Mouse (Mus musculus) adrenal gland, adult 18-20 months (tissue): ENCODE measurements at regions not wholly inside any gene's neighbourhood (a gene's known extent, or its start where the extent isn't known, plus 50 kb on each side); places are given as distances from the start of the nearest gene placed in this dataset.
A peak's percentile ranks its signal among the peaks of the same experiment; 100 is the strongest.

ENCODE experiments used
- DNase-seq, 2 experiments: peaks; one replicate each; pipeline ENCODE4 v3.0.0; 2021 to 2022; ENCODE audit warnings: low spot score in 2 of 2

GRCm38 (mm10) chr2:30718329-30718675, 85.2 kb downstream of the 1700001O22Rik start:
- peak; percentile 86 for DNase-seq

- DNase-seq, result peak in 1 of 2 experiments; percentile 40
Observed at GRCm38 (mm10) chr2:30717566-30718328, 85.7 kb downstream of the 1700001O22Rik start.

GRCm38 (mm10) chr2:30716580-30717565, 86.6 kb downstream of the 1700001O22Rik start:
- DNase-seq, result peak; percentile 60 to 67

GRCm38 (mm10) chr2:30715720-30716310, 87.6 kb downstream of the 1700001O22Rik start:
- no peak for DNase-seq

GRCm38 (mm10) chr2:30713535-30713934, 89.9 kb downstream of the 1700001O22Rik start:
- peak in 1 of 2 experiments; percentile 35 for DNase-seq

- DNase-seq, result peak in 1 of 2 experiments; percentile 41
Observed at GRCm38 (mm10) chr2:30712841-30713401, 90.5 kb downstream of the 1700001O22Rik start.

GRCm38 (mm10) chr2:30711853-30712498, 91.5 kb downstream of the 1700001O22Rik start:
- DNase-seq, result peak; percentile 94 to 96

GRCm38 (mm10) chr2:30711476-30711852, 92.0 kb downstream of the 1700001O22Rik start:
- DNase-seq, result no peak

- no peak for DNase-seq
Observed at GRCm38 (mm10) chr2:30710895-30711294, 92.6 kb downstream of the 1700001O22Rik start.

GRCm38 (mm10) chr2:30709386-30709884, 94.0 kb downstream of the 1700001O22Rik start:
- DNase-seq, result peak in 1 of 2 experiments; percentile 27

GRCm38 (mm10) chr2:30708762-30709385, 94.6 kb downstream of the 1700001O22Rik start:
- DNase-seq, result no peak

GRCm38 (mm10) chr2:30708001-30708683, 95.3 kb downstream of the 1700001O22Rik start:
- DNase-seq, result peak; percentile 77 to 82

- DNase-seq, result peak in 1 of 2 experiments; percentile 46
Observed at GRCm38 (mm10) chr2:30707099-30708000, 96.1 kb downstream of the 1700001O22Rik start.

GRCm38 (mm10) chr2:30706036-30706435, 97.4 kb downstream of the 1700001O22Rik start:
- DNase-seq, result no peak

GRCm38 (mm10) chr2:30703308-30703707, 100.2 kb downstream of the 1700001O22Rik start:
- no peak for DNase-seq

GRCm38 (mm10) chr2:30702711-30703110, 100.8 kb downstream of the 1700001O22Rik start:
- DNase-seq, result no peak

- no peak for DNase-seq
Observed at GRCm38 (mm10) chr2:30700890-30701289, 102.6 kb downstream of the 1700001O22Rik start.

- DNase-seq, result no peak
Observed at GRCm38 (mm10) chr2:30700471-30700870, 103.0 kb downstream of the 1700001O22Rik start.
